Mouse (Mus musculus) liver, embryonic 14.5 days (tissue): Measurements from ENCODE around the gene Rbm39.

Experiments
- CTCF ChIP-seq: IDR thresholded peaks from 2 replicates; pipeline ENCODE4 v1.5.1; 2016; ENCODE audit warnings: antibody characterized with exemption, low read depth, control low read depth
- EP300 ChIP-seq: IDR thresholded peaks from 2 replicates; pipeline ENCODE4 v1.6.1; 2016; ENCODE audit warnings: antibody characterized with exemption, low read depth

- TF ChIP-seq CTCF (no peak), EP300 (no peak)
Measured at GRCm38 (mm10) chr2:156194571-156194970, 14.5 kb upstream of the Rbm39 start.
